Mouse (Mus musculus): ENCODE measurements around the gene Olfr1280. TPM values are rescaled to one million over a fixed set of nuclear protein-coding genes. Genes with fewer than 3 reads are reported as not detected.

The Olfr1280 gene
- not detected for polyA plus RNA-seq (2012; fragmentation: generic; extraction: Trizol)

GRCm38 (mm10) chr2:111313717-111314116, at the start of gene Olfr1280:
Gene Olfr1280 (plus strand): TSS chr2:111314017.

GRCm38 (mm10) chr2:111274006-111274405, 39.8 kb upstream of the Olfr1280 start, which contains the start of gene Olfr1277:
Gene Olfr1277 (minus strand): TSS chr2:111274106.

GRCm38 (mm10) chr2:111289836-111290235, 24.0 kb upstream of the Olfr1280 start, which contains the start of gene Olfr1278:
Gene Olfr1278 (plus strand): TSS chr2:111290136.

GRCm38 (mm10) chr2:111300374-111300773, 13.4 kb upstream of the Olfr1280 start, which contains the start of gene Olfr1279:
Gene Olfr1279 (plus strand): TSS chr2:111300635.

GRCm38 (mm10) chr2:111326220-111326619, 12.4 kb downstream of the Olfr1280 start, which contains the start of gene Olfr1281:
Gene Olfr1281 (plus strand): TSS chr2:111326520.

GRCm38 (mm10) chr2:111335976-111336375, 22.2 kb downstream of the Olfr1280 start, which contains the start of gene Olfr1282:
Gene Olfr1282 (minus strand): TSS chr2:111336076.

GRCm38 (mm10) chr2:111366490-111366889, 52.7 kb downstream of the Olfr1280 start, which contains the start of gene Olfr1283:
Gene Olfr1283 (plus strand): TSS chr2:111366790.

GRCm38 (mm10) chr2:111375222-111375621, 61.4 kb downstream of the Olfr1280 start, which contains the start of gene Olfr1284:
Gene Olfr1284 (plus strand): TSS chr2:111375522.

Other genes starting within 250 kb of the Olfr1280 start
- gene Gm13941, start 208.0 kb upstream of the Olfr1280 start, polyA plus RNA-seq (2012; fragmentation: generic; extraction: Trizol), result not detected
- not detected for gene Gm15130, start 161.1 kb upstream of the Olfr1280 start, polyA plus RNA-seq (2012; fragmentation: generic; extraction: Trizol)
- not detected for gene 4930430A15Rik, start 84.4 kb upstream of the Olfr1280 start, polyA plus RNA-seq (2012; fragmentation: generic; extraction: Trizol)
- not detected for gene Olfr1275, start 78.7 kb upstream of the Olfr1280 start, polyA plus RNA-seq (2012; fragmentation: generic; extraction: Trizol)
- gene Olfr1276, start 59.5 kb upstream of the Olfr1280 start, polyA plus RNA-seq (2012; fragmentation: generic; extraction: Trizol), result not detected
- gene Olfr1277, start 39.9 kb upstream of the Olfr1280 start, polyA plus RNA-seq (2012; fragmentation: generic; extraction: Trizol), result not detected
- not detected for gene Olfr1278, start 23.9 kb upstream of the Olfr1280 start, polyA plus RNA-seq (2012; fragmentation: generic; extraction: Trizol)
- gene Olfr1279, start 13.4 kb upstream of the Olfr1280 start, polyA plus RNA-seq (2012; fragmentation: generic; extraction: Trizol), result not detected
- gene Olfr1281, start 12.5 kb downstream of the Olfr1280 start, polyA plus RNA-seq (2012; fragmentation: generic; extraction: Trizol), result not detected
- gene Olfr1282, start 22.1 kb downstream of the Olfr1280 start, polyA plus RNA-seq (2012; fragmentation: generic; extraction: Trizol), result not detected
- not detected for gene Olfr1283, start 52.8 kb downstream of the Olfr1280 start, polyA plus RNA-seq (2012; fragmentation: generic; extraction: Trizol)
- gene Olfr1284, start 61.5 kb downstream of the Olfr1280 start, polyA plus RNA-seq (2012; fragmentation: generic; extraction: Trizol), result not detected
- gene Olfr1286, start 109.1 kb downstream of the Olfr1280 start, polyA plus RNA-seq (2012; fragmentation: generic; extraction: Trizol), result not detected
- not detected for gene Olfr1287, start 135.1 kb downstream of the Olfr1280 start, polyA plus RNA-seq (2012; fragmentation: generic; extraction: Trizol)
- not detected for gene Olfr1288, start 160.1 kb downstream of the Olfr1280 start, polyA plus RNA-seq (2012; fragmentation: generic; extraction: Trizol)
- not detected for gene Olfr1289, start 166.8 kb downstream of the Olfr1280 start, polyA plus RNA-seq (2012; fragmentation: generic; extraction: Trizol)
- gene Olfr1290, start 179.8 kb downstream of the Olfr1280 start, polyA plus RNA-seq (2012; fragmentation: generic; extraction: Trizol), result not detected
- gene Olfr1291-ps1, start 183.2 kb downstream of the Olfr1280 start, polyA plus RNA-seq (2012; fragmentation: generic; extraction: Trizol), result not detected
- not detected for gene Olfr1293-ps, start 211.2 kb downstream of the Olfr1280 start, polyA plus RNA-seq (2012; fragmentation: generic; extraction: Trizol)
- gene Olfr1294, start 226.3 kb downstream of the Olfr1280 start, polyA plus RNA-seq (2012; fragmentation: generic; extraction: Trizol), result not detected

Data from C3H10T1/2 (cell line).